ENCODE assay signal across 15 mouse cellular contexts in genomic region chr10:91137400-91137799, GRCm38 (mm10). TPM values are rescaled to one million over a fixed set of nuclear protein-coding genes. Genes with fewer than 3 reads are reported as not detected.
DNase-seq lines count a peak whose midpoint lies in the region; ATAC-seq and TF ChIP-seq lines count a peak whose summit lies in the region.
"Had no signal": no experiment of that assay in that cellular context is flagged by ENCODE, and none has a peak within 500 bp of the region (broad histone marks: within the 10 kb centered on the region; RNA-seq: fewer than 3 reads in every experiment).

No protein-coding gene starts in this region.

- peak; percentile 71 for ATAC-seq in monocyte, adult 5-6 weeks (replicated peaks; ENCODE audit: insufficient number of reproducible peaks, low FRiP score, low TSS enrichment, poor library complexity, severe bottlenecking)
- ATAC-seq in neural tube, embryonic 15.5 days (ENCODE audit: low FRiP score): no peak
- ATAC-seq: CD4-positive, CD25-positive, alpha-beta regulatory T cell, adult 4 months had no signal

- TF ChIP-seq POLR2A in CH12.LX (IDR thresholded peaks at IDR 0.05; ENCODE audit: low read depth, low read length): no peak

- DNase-seq in layer of hippocampus, adult 9-11 months: peak; percentile 38
- no peak for DNase-seq in layer of hippocampus, adult 2 months (ENCODE audit: low spot score in 2 of 2)
- DNase-seq in CH12.LX (ENCODE audit: extremely low read depth): peak; percentile 83
- no peak for DNase-seq in yolk sac, embryonic 10.5 days (ENCODE audit: low spot score)
- DNase-seq: gastrocnemius, postnatal 25 days; heart, postnatal 4 days; thymus, postnatal 36 days had no signal

- in situ Hi-C loops in CH12.LX (cut with MboI; ENCODE audit: low pct_ligation_motif_present, low pct_unique_long_range_greater_than_20kb, low sequenced_read_pairs): no loop called here

- H3K79me2 ChIP-seq in CH12.LX (replicated peaks; ENCODE audit: control insufficient read depth, extremely low read depth, insufficient read depth, poor library complexity, severe bottlenecking): no peaks in the 10 kb centered on the region

- no peak overlapping the region for H3K4me3 ChIP-seq in layer of hippocampus, adult 2 months
- peak overlapping the region in 2 of 3 experiments; percentile 25 to 61 for H3K4me3 ChIP-seq in CH12.LX (replicated peaks in 1 of 3; ENCODE audit: low read depth in 2 of 3, low read length in 2 of 3, poor library complexity in 1 of 3)
- H3K4me3 ChIP-seq in brown adipose tissue, adult 24 weeks (ENCODE audit: insufficient read depth, low read depth, low read length): no peak overlapping the region
- no peak overlapping the region for H3K4me3 ChIP-seq in neural tube, embryonic 15.5 days (replicated peaks)
- H3K4me3 ChIP-seq: forebrain, embryonic 10.5 days; heart, embryonic 12.5 days; limb, embryonic 12.5 days; midbrain, embryonic 12.5 days had no signal

- H3K36me3 ChIP-seq in CH12.LX (replicated peaks in 1 of 2; ENCODE audit: control insufficient read depth in 1 of 2, insufficient read depth in 1 of 2, low read length in 1 of 2): peaks cover 0 to 2% of the 10 kb centered on the region in 2 experiments
- H3K36me3 ChIP-seq in neural tube, embryonic 15.5 days: no peaks in the 10 kb centered on the region
- H3K36me3 ChIP-seq: forebrain, embryonic 10.5 days; heart, embryonic 12.5 days; limb, embryonic 12.5 days; midbrain, embryonic 12.5 days had no signal

- WGBS in neural tube, embryonic 15.5 days: 71% methylated on average over 9 of the region's 9 CpGs

- peak; percentile 71 for TF ChIP-seq EP300 in CH12.LX (IDR thresholded peaks at IDR 0.05; ENCODE audit: low read length)

- no peak overlapping the region for H3K4me2 ChIP-seq in CH12.LX (ENCODE audit: insufficient read depth, low read depth, poor library complexity, severe bottlenecking)
- H3K4me2 ChIP-seq in neural tube, embryonic 15.5 days: no peak overlapping the region
- H3K4me2 ChIP-seq: heart, embryonic 12.5 days; limb, embryonic 12.5 days; midbrain, embryonic 12.5 days had no signal

- H3K27ac ChIP-seq in layer of hippocampus, adult 2 months: no peak overlapping the region
- H3K27ac ChIP-seq in CH12.LX (ENCODE audit: insufficient read depth, low read depth): no peak overlapping the region; the same call in 1 of the 2 replicates
- H3K27ac ChIP-seq in brown adipose tissue, adult 24 weeks (replicated peaks; ENCODE audit: low read depth, low read length): peak overlapping the region; percentile 66
- no peak overlapping the region for H3K27ac ChIP-seq in neural tube, embryonic 15.5 days (replicated peaks)
- H3K27ac ChIP-seq: forebrain, embryonic 10.5 days; limb, embryonic 12.5 days; midbrain, embryonic 12.5 days had no signal

- no peaks in the 10 kb centered on the region for H3K27me3 ChIP-seq in CH12.LX (replicated peaks)
- no peaks in the 10 kb centered on the region for H3K27me3 ChIP-seq in neural tube, embryonic 15.5 days (replicated peaks)
- H3K27me3 ChIP-seq: heart, embryonic 12.5 days; limb, embryonic 12.5 days; midbrain, embryonic 12.5 days had no signal

- dilution Hi-C loops in CH12.LX (cut with MboI; ENCODE audit: extremely low pct_ligation_motif_present, extremely low pct_unique_long_range_greater_than_20kb, low sequenced_read_pairs): no loop called here

- H3K9ac ChIP-seq in CH12.LX (ENCODE audit: insufficient read depth, low read depth): no peak overlapping the region
- H3K9ac ChIP-seq in neural tube, embryonic 15.5 days (replicated peaks): no peak overlapping the region
- H3K9ac ChIP-seq: heart, embryonic 12.5 days; limb, embryonic 12.5 days; midbrain, embryonic 12.5 days had no signal

- H3K9me3 ChIP-seq in CH12.LX (replicated peaks; ENCODE audit: low read length): no peaks in the 10 kb centered on the region
- no peaks in the 10 kb centered on the region for H3K9me3 ChIP-seq in neural tube, embryonic 15.5 days (replicated peaks)
- H3K9me3 ChIP-seq: forebrain, embryonic 10.5 days; heart, embryonic 12.5 days; limb, embryonic 12.5 days; midbrain, embryonic 12.5 days had no signal

- TF ChIP-seq RAD21 in CH12.LX (IDR thresholded peaks at IDR 0.05; ENCODE audit: low read depth, low read length): no peak

- peaks cover 0 to 28% of the 10 kb centered on the region in 2 experiments; a peak in 2 of 4 replicates for H3K4me1 ChIP-seq in CH12.LX (ENCODE audit: control insufficient read depth in 1 of 2, insufficient read depth in 2 of 2)
- H3K4me1 ChIP-seq in brown adipose tissue, adult 24 weeks (ENCODE audit: control insufficient read depth, insufficient read depth, insufficient read length, low read length): peaks cover 2% of the 10 kb centered on the region; the same call in 1 of the 2 replicates
- H3K4me1 ChIP-seq in neural tube, embryonic 15.5 days: no peaks in the 10 kb centered on the region
- H3K4me1 ChIP-seq: limb, embryonic 12.5 days; midbrain, embryonic 12.5 days had no signal

- no peak for TF ChIP-seq CTCF in layer of hippocampus, adult 2 months (conservative IDR thresholded peaks at IDR 0.05)
- TF ChIP-seq CTCF in CH12.LX (conservative IDR thresholded peaks at IDR 0.05 in 1 of 2, IDR thresholded peaks at IDR 0.05 in 1 of 2; ENCODE audit: low read depth in 2 of 2, low read length in 2 of 2): no peak

TF ChIP-seq in CH12.LX, 34 proteins besides CTCF, POLR2A, EP300 and RAD21 (continues in another document):
- no peak for TF ChIP-seq CHD1 (IDR thresholded peaks at IDR 0.05; ENCODE audit: low read depth, low read length)
- TF ChIP-seq NRF1 (IDR thresholded peaks at IDR 0.05; ENCODE audit: low read depth, low read length): no peak
- TF ChIP-seq ZMIZ1 (IDR thresholded peaks at IDR 0.05; ENCODE audit: low read depth, low read length): no peak
- TF ChIP-seq TBP (conservative IDR thresholded peaks at IDR 0.05; ENCODE audit: low read depth, low read length): no peak
- no peak for TF ChIP-seq UBTF (IDR thresholded peaks at IDR 0.05; ENCODE audit: low read depth, low read length)
- TF ChIP-seq TCF12 (IDR thresholded peaks at IDR 0.05; ENCODE audit: low read depth, low read length): no peak
- no peak for TF ChIP-seq JUND (conservative IDR thresholded peaks at IDR 0.05; ENCODE audit: low read depth, low read length)
- TF ChIP-seq RCOR1 (conservative IDR thresholded peaks at IDR 0.05; ENCODE audit: low read depth, low read length): no peak
- TF ChIP-seq BHLHE40 (IDR thresholded peaks at IDR 0.05; ENCODE audit: low read depth, low read length): no peak
- TF ChIP-seq MEF2A (IDR thresholded peaks at IDR 0.05; ENCODE audit: borderline replicate concordance, low read depth, low read length): no peak
- no peak for TF ChIP-seq PAX5 (IDR thresholded peaks at IDR 0.05; ENCODE audit: low read length)
- TF ChIP-seq POLR2AphosphoS2 (IDR thresholded peaks at IDR 0.05; ENCODE audit: low read depth, low read length): no peak
- no peak for TF ChIP-seq CHD2 (IDR thresholded peaks at IDR 0.05; ENCODE audit: low read length)
- TF ChIP-seq JUN (IDR thresholded peaks at IDR 0.05; ENCODE audit: insufficient read depth, low read depth, low read length): no peak
- TF ChIP-seq USF1 (IDR thresholded peaks at IDR 0.05; ENCODE audit: low read depth, low read length): no peak
- TF ChIP-seq USF2 (conservative IDR thresholded peaks at IDR 0.05; ENCODE audit: low read depth, low read length): no peak
- TF ChIP-seq GABPA (IDR thresholded peaks at IDR 0.05; ENCODE audit: insufficient replicate concordance, low read depth, low read length): no peak
- peak; percentile 52; the same call in 1 of the 2 replicates for TF ChIP-seq ZNF384 (IDR thresholded peaks at IDR 0.05; ENCODE audit: low read depth, low read length)
- peak; percentile 66 for TF ChIP-seq IRF4 (IDR thresholded peaks at IDR 0.05; ENCODE audit: low read depth, low read length)
- TF ChIP-seq MAZ (IDR thresholded peaks at IDR 0.05; ENCODE audit: low read depth, low read length): no peak
- no peak for TF ChIP-seq MAX (IDR thresholded peaks at IDR 0.05; ENCODE audit: low read length)

RNA-seq across cellular contexts. Expression of gene Slc25a3, which starts 13.5 kb away (rescaled TPM):
- total RNA-seq in layer of hippocampus, adult 2 months (2021): 100 to 1,000 TPM; 485 to 491 TPM
- total RNA-seq in CH12.LX (2012; rRNA removed): 428 and 431 TPM in 2 replicates
- total RNA-seq in CH12.LX (2014; rRNA removed): 509 and 560 TPM in 2 replicates
- 670 and 792 TPM in 2 replicates for polyA plus RNA-seq in CH12.LX (2012; ENCODE audit: insufficient read length, low read depth)
- 491 and 596 TPM in 2 replicates for polyA plus RNA-seq in brown adipose tissue, adult 24 weeks (2012; ENCODE audit: insufficient read depth, insufficient read length, missing spikeins)
- total RNA-seq in monocyte, adult 5-6 weeks (2017): 191 to 312 TPM (median 245 TPM) in 3 replicates
- polyA plus RNA-seq in neural tube, embryonic 15.5 days (2015; fragmentation: Nextera tagmentation; extraction: Ambion mirVana): 595 and 628 TPM in 2 replicates

RNA-seq across cellular contexts. Expression of gene Tmpo, which starts 43.7 kb away (rescaled TPM):
- 10 to 100 TPM; 37.5 to 39.7 TPM for total RNA-seq in layer of hippocampus, adult 2 months (2021)
- total RNA-seq in CH12.LX (2012; rRNA removed): 163 and 179 TPM in 2 replicates
- total RNA-seq in CH12.LX (2014; rRNA removed): 467 and 525 TPM in 2 replicates
- 177 and 198 TPM in 2 replicates for polyA plus RNA-seq in CH12.LX (2012; ENCODE audit: insufficient read length, low read depth)
- polyA plus RNA-seq in brown adipose tissue, adult 24 weeks (2012; ENCODE audit: insufficient read depth, insufficient read length, missing spikeins): 10.0 and 16.6 TPM in 2 replicates
- 237 to 305 TPM (median 300 TPM) in 3 replicates for total RNA-seq in monocyte, adult 5-6 weeks (2017)
- 80.0 and 105 TPM in 2 replicates for polyA plus RNA-seq in neural tube, embryonic 15.5 days (2015; fragmentation: Nextera tagmentation; extraction: Ambion mirVana)

RNA-seq across cellular contexts. Expression of gene Ikbip, which starts 54.7 kb away (rescaled TPM):
- 10 to 100 TPM; 16.3 to 17.2 TPM for total RNA-seq in layer of hippocampus, adult 2 months (2021)
- total RNA-seq in CH12.LX (2012; rRNA removed): 6.2 and 7.2 TPM in 2 replicates
- 4.7 and 6.0 TPM in 2 replicates for total RNA-seq in CH12.LX (2014; rRNA removed)
- 2.1 and 2.5 TPM in 2 replicates for polyA plus RNA-seq in CH12.LX (2012; ENCODE audit: insufficient read length, low read depth)
- polyA plus RNA-seq in brown adipose tissue, adult 24 weeks (2012; ENCODE audit: insufficient read depth, insufficient read length, missing spikeins): 20.3 and 23.8 TPM in 2 replicates
- total RNA-seq in monocyte, adult 5-6 weeks (2017): 11.6 to 20.6 TPM (median 15.8 TPM) in 3 replicates
- 22.7 and 29.1 TPM in 2 replicates for polyA plus RNA-seq in neural tube, embryonic 15.5 days (2015; fragmentation: Nextera tagmentation; extraction: Ambion mirVana)

RNA-seq across cellular contexts. Expression of gene Apaf1, which starts 54.8 kb away (rescaled TPM):
- 10 to 100 TPM; 12.7 to 15.4 TPM for total RNA-seq in layer of hippocampus, adult 2 months (2021)
- 17.6 and 22.1 TPM in 2 replicates for total RNA-seq in CH12.LX (2012; rRNA removed)
- 27.3 and 29.6 TPM in 2 replicates for total RNA-seq in CH12.LX (2014; rRNA removed)
- 16.0 and 18.2 TPM in 2 replicates for polyA plus RNA-seq in CH12.LX (2012; ENCODE audit: insufficient read length, low read depth)
- 2.5 and 2.9 TPM in 2 replicates for polyA plus RNA-seq in brown adipose tissue, adult 24 weeks (2012; ENCODE audit: insufficient read depth, insufficient read length, missing spikeins)
- 51.1 to 80.0 TPM (median 54.9 TPM) in 3 replicates for total RNA-seq in monocyte, adult 5-6 weeks (2017)
- polyA plus RNA-seq in neural tube, embryonic 15.5 days (2015; fragmentation: Nextera tagmentation; extraction: Ambion mirVana): 14.3 and 14.4 TPM in 2 replicates

Comparison
In these comparisons a context has a peak if more than half of its experiments do, and no peak if none do; other contexts are left out.
1. DNase-seq: peak in layer of hippocampus, adult 9-11 months (single experiment) and CH12.LX (single experiment); none in layer of hippocampus, adult 2 months (0 of 2) and yolk sac, embryonic 10.5 days (single experiment).
2. H3K4me3 ChIP-seq: peak in CH12.LX (2 of 3); none in layer of hippocampus, adult 2 months (single experiment), brown adipose tissue, adult 24 weeks (single experiment) and neural tube, embryonic 15.5 days (single experiment).